Mouse (Mus musculus) megakaryocyte-erythroid progenitor cell, adult 5 weeks (primary cell): Measurements from ENCODE around the gene Lce3d. TPM values are rescaled to one million over a fixed set of nuclear protein-coding genes. Genes with fewer than 3 reads are reported as not detected.

ENCODE experiments used
- polyA plus RNA-seq: library from polyadenylated mRNA; stranded (reverse); fragments of >175 nt; gene quantifications from 2 replicates; pipeline ENCODE4 v1.2.3, GENCODE M21; 2012

Lce3d gene
- not detected in 2 replicates for polyA plus RNA-seq

DNA sequence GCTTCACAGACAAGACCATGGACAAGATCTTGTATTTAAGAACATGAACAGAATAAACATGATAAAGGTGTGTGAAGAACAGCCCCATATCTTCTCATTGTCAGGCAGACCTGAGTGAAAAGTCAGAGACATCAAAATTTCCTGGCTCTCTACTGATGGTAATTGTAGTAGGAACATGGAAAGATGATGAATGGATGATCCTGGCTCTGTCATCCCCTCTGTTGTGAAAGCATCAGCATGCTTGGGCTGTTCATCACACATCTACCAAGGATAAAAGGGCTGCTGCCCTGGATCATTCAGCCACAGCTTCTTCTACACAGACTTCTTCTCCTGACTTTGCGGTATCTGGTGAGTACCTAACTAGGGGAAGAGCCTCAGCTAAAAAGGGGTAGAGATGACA, at the start of gene Lce3d:
TSS of gene Lce3d (plus strand) at position 301 of the 400 bp plus-strand sequence.

DNA sequence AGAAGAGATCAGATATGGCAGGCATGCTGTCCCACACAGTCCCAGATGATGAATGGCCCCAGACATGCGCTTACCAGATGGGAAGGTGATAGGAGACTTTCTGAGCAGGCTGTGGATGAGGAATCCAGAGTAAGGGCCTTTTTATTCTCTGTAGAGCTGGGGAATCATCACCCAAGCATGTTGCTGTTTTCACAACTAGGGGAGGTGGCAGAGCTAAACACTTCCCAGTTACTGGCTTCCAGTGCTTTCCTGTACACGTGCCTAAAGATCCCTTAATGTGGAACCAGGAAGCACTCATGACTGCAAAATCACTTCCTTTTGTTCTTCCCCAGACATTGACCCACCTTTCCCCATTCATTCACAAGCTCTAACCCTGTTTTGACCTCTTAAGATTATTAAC, 31.1 kb upstream of the Lce3d start, which contains the start of gene Lce3a:
TSS of gene Lce3a (minus strand) at position 101 of the 400 bp plus-strand sequence.

DNA sequence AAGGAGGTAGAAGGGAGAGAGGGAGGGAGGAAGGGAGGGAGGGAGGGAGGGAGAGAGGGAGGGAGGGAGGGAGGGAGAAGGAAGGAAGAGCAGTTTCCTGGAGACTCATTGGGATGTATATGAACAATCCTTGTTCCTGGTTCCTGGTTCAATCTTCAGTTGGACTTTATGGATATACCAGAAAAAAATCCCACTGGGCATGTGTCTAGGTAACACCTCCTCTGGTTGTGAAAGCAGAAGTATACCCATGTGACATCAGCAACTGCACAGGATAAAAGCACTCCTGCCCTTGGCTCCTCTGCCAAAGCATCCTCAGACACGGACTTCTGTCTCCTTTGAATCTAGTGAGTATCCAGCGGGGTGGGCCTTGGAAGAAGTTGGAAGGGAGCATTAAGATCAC, 24.5 kb upstream of the Lce3d start, which contains the start of gene Lce3b:
TSS of gene Lce3b (plus strand) at position 301 of the 400 bp plus-strand sequence.

DNA sequence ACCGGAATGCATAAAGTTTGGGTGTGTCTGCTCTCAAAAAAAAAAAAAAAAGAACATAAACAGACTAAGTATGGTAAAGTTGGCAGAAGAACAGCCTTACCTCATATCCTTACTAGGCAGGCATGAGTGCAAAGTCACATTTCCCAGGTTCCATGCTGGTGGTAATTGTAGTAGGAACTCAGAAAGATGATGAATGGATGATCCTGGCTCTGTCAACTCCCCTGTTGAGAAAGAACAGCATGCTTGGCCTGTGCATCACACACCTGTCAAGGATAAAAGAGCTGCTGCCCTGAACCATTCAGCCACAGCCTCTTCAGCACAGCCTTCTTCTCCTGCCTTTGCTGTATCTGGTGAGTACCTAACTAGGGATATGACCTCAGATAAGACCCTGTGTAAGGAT, 13.0 kb upstream of the Lce3d start, which contains the start of gene Lce3c:
TSS of gene Lce3c (plus strand) at position 301 of the 400 bp plus-strand sequence.

DNA sequence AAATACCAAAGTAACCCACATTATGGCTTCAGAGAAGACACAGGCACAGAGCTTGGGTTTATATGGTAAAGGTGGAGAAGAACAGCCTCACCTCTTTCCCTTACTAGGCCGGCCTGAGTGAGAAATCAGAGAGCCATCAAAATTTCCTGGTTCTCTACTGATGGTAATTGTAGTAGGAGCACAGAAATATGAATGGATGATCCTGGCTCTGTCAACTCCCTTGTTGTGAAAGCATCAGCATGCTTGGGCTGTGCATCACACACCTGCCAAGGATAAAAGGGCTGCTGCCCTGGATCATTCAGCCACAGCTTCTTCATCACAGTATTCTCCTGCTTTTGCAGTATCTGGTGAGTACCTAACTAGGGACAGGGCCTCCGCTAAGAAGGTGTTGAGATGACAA, 9.6 kb downstream of the Lce3d start, which contains the start of gene Lce3e:
TSS of gene Lce3e (plus strand) at position 301 of the 400 bp plus-strand sequence.

DNA sequence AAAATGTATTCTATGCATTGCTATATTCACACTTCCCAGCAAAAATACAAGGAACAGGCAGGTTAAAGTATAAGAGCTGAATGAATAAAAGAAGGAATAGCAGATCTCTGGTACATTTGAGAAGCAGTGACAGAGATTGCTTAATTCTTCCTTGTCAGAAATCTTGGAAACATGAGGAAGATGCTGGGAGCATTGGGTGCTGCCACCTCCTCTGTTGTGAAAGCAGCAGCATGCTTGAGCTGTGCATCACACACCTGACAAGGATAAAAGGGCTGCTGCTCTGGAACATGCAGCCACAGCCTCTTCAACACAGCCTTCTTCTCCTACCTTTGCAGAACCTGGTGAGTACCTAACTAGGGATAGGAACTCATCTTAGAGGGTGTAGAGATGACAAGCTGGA, 34.7 kb downstream of the Lce3d start, which contains the start of gene Lce3f:
TSS of gene Lce3f (plus strand) at position 301 of the 400 bp plus-strand sequence.

Other genes starting within 250 kb of the Lce3d start
- gene Lce1e, start 248.3 kb upstream of the Lce3d start, polyA plus RNA-seq: not detected in 2 replicates
- gene Lce1f, start 237.0 kb upstream of the Lce3d start, polyA plus RNA-seq: not detected in 2 replicates
- gene Gm38119, start 218.3 kb upstream of the Lce3d start, polyA plus RNA-seq: not detected in 2 replicates
- not detected in 2 replicates for gene Lce1g, start 205.1 kb upstream of the Lce3d start, polyA plus RNA-seq
- not detected in 2 replicates for gene Lce1h, start 192.3 kb upstream of the Lce3d start, polyA plus RNA-seq
- not detected in 2 replicates for gene Lce1i, start 178.5 kb upstream of the Lce3d start, polyA plus RNA-seq
- gene Lce1j, start 166.9 kb upstream of the Lce3d start, polyA plus RNA-seq: not detected in 2 replicates
- gene Lce1k, start 149.5 kb upstream of the Lce3d start, polyA plus RNA-seq: not detected in 2 replicates
- not detected in 2 replicates for gene Kprp, start 130.1 kb upstream of the Lce3d start, polyA plus RNA-seq
- not detected in 2 replicates for gene Lce1l, start 106.1 kb upstream of the Lce3d start, polyA plus RNA-seq
- not detected in 2 replicates for gene 2310050C09Rik, start 87.2 kb upstream of the Lce3d start, polyA plus RNA-seq
- not detected in 2 replicates for gene Lce3a, start 31.2 kb upstream of the Lce3d start, polyA plus RNA-seq
- gene Lce3b, start 24.4 kb upstream of the Lce3d start, polyA plus RNA-seq: not detected in 2 replicates
- gene Lce3c, start 12.9 kb upstream of the Lce3d start, polyA plus RNA-seq: not detected in 2 replicates
- gene Lce3e, start 9.7 kb downstream of the Lce3d start, polyA plus RNA-seq: not detected in 2 replicates
- not detected in 2 replicates for gene Lce3f, start 34.8 kb downstream of the Lce3d start, polyA plus RNA-seq
- not detected in 2 replicates for gene Crct1, start 58.3 kb downstream of the Lce3d start, polyA plus RNA-seq
- gene Lce1m, start 61.7 kb downstream of the Lce3d start, polyA plus RNA-seq: not detected in 2 replicates
- not detected in 2 replicates for gene Gm4858, start 111.4 kb downstream of the Lce3d start, polyA plus RNA-seq
- gene Crnn, start 187.4 kb downstream of the Lce3d start, polyA plus RNA-seq: not detected in 2 replicates
- not detected in 2 replicates for gene Flg2, start 239.9 kb downstream of the Lce3d start, polyA plus RNA-seq